Mouse (Mus musculus): Measurements from ENCODE around the gene Intu.

DNA sequence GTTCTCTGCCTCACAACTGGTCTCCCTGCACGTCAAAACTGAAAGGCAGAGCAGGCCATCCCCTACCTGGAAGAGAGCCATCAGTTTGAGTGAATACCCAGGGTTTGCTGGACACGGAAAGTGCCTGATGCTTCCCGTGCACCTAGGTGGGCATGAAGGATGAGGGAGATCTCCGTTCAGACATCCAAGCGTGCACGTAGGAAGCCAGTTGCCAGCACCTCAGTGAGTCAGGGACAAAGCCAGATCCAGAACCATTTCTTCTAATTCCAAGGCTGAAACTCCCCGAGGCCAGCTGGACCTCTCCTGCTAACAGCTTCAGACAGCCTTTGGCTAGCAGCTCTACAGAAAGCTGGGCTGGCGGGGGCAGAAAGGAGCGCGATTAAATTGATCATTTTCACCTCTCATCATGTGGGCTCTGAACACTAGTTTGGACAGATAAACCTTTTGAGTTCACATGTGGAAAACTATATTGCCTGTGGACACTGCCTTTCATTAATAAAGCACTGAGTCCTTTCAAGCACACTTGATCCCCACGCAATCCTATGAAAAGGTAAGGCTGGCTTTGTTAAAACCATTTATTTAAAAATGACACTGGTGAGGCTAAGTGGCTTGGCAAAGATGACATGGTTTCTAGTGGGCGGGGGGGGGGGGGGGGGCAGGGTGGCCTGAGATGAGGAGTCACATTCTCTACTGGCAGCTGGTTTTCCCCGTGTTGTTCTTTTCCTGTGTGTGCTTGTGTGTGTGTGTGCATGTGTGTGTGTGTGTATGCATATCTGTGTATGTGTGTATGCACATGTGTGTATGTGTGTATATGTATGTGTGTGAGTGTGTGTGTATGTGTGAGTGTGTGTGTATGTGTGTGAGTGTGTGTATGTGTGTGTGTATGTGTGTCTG is 17.9 kb upstream of the Intu start:
- TF ChIP-seq POLR2A (IDR thresholded peaks at IDR 0.05; ENCODE audit: borderline replicate concordance, control insufficient read depth, low read depth, low read length) (no peak), CTCF (IDR thresholded peaks at IDR 0.05; ENCODE audit: control insufficient read depth, insufficient read depth, low read length) (no peak)

Data from bone marrow, adult 2 months (tissue).